ENCODE assay signal across 9 mouse cellular contexts in the genomic region with DNA sequence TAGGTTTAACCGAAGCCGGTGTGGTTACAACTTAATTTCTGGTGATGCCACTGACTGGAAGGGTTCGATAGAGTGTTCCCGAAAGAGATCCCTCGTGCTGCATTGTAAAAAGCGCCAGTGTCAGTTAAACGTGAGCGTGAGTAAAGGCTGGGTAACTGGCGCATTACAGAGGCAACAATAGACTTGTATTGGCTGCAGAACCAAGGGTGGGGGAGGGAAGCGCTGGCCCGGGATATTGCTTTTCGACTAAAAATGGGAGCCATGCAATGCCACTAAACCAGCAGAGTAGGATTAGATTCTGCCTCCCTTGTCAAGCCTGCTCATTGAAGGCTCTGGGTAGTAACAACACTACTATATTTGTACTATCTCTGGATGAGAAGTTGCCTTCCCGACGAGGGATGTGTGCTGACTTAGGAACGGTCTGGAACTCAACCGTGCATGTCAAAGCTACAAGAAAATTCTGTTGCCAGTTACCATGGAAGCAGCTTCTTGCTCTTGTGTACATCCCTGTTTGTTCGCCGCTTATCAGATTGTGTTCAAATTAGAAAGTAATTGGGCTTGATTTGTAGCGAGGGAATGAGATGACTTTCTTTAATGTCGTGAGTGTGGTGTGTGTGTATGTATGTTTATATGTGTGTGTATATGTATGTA. TPM values are rescaled to one million over a fixed set of nuclear protein-coding genes. Genes with fewer than 3 reads are reported as not detected.
DNase-seq lines count a peak whose midpoint lies in the region; ATAC-seq lines count a peak whose summit lies in the region.
"Had no signal": no experiment of that assay in that cellular context is flagged by ENCODE, and none has a peak within 500 bp of the region (broad histone marks: within the 10 kb centered on the region; RNA-seq: fewer than 3 reads in every experiment).

No protein-coding gene starts in this region.

- H3K36me3 ChIP-seq in heart, embryonic 10.5 days: no peaks in the 10 kb centered on the region
- no peaks in the 10 kb centered on the region for H3K36me3 ChIP-seq in embryonic facial prominence, embryonic 14.5 days (ENCODE audit: control insufficient read depth, insufficient read depth, low read length)
- no peaks in the 10 kb centered on the region for H3K36me3 ChIP-seq in intestine, embryonic 16.5 days (ENCODE audit: control insufficient read depth, insufficient read depth, low read length)
- no peaks in the 10 kb centered on the region for H3K36me3 ChIP-seq in midbrain, embryonic 14.5 days (ENCODE audit: control insufficient read depth, insufficient read depth, low read length)

- H3K9ac ChIP-seq in embryonic facial prominence, embryonic 14.5 days (ENCODE audit: low read depth, low read length): peak overlapping the region; percentile 74
- no peak overlapping the region for H3K9ac ChIP-seq in intestine, embryonic 16.5 days (ENCODE audit: low read depth, low read length)
- peak overlapping the region; percentile 88 for H3K9ac ChIP-seq in midbrain, embryonic 14.5 days (replicated peaks; ENCODE audit: low read length)

- 5% methylated on average over 20 of the region's 20 CpGs for WGBS in heart, embryonic 10.5 days
- WGBS in embryonic facial prominence, embryonic 14.5 days: 4% methylated on average over 20 of the region's 20 CpGs
- 11% methylated on average over 20 of the region's 20 CpGs for WGBS in intestine, embryonic 16.5 days
- WGBS in midbrain, embryonic 14.5 days: 1% methylated on average over 20 of the region's 20 CpGs

- H3K4me1 ChIP-seq in heart, embryonic 10.5 days: peaks cover 31% of the 10 kb centered on the region
- H3K4me1 ChIP-seq in embryonic facial prominence, embryonic 14.5 days (ENCODE audit: control insufficient read depth, insufficient read depth, low read length): peaks cover 17% of the 10 kb centered on the region; the same call in 1 of the 2 replicates
- H3K4me1 ChIP-seq in intestine, embryonic 16.5 days (ENCODE audit: control insufficient read depth, insufficient read depth, low read length): peaks cover 13% of the 10 kb centered on the region
- peaks cover 25% of the 10 kb centered on the region; the same call in 1 of the 2 replicates for H3K4me1 ChIP-seq in midbrain, embryonic 14.5 days (ENCODE audit: control insufficient read depth, insufficient read depth, low read length)

- H3K27ac ChIP-seq in heart, embryonic 10.5 days: no peak overlapping the region; the same call in 1 of the 2 replicates
- no peak overlapping the region for H3K27ac ChIP-seq in embryonic facial prominence, embryonic 14.5 days (replicated peaks; ENCODE audit: low read depth, low read length)
- H3K27ac ChIP-seq in intestine, embryonic 16.5 days (ENCODE audit: low read length): no peak overlapping the region
- H3K27ac ChIP-seq in midbrain, embryonic 14.5 days (replicated peaks; ENCODE audit: low read depth, low read length): peak overlapping the region; percentile 90; the same call in 1 of the 2 replicates

- DNase-seq in heart, embryonic 10.5 days (ENCODE audit: low spot score): no peak
- DNase-seq in heart, adult 9 months (ENCODE audit: low spot score in 2 of 2): no peak
- peak; percentile 66 for DNase-seq in Muller cell, postnatal 12 days (ENCODE audit: inconsistent ontology term)
- DNase-seq in embryonic facial prominence, embryonic 14.5 days (ENCODE audit: low spot score): peak; percentile 59
- peak; percentile 73 for DNase-seq in midbrain, embryonic 14.5 days
- no peak for DNase-seq in ovary, postnatal 14 days (ENCODE audit: low spot score)

- H3K27me3 ChIP-seq in heart, embryonic 10.5 days (ENCODE audit: insufficient read depth, poor library complexity, severe bottlenecking): 0 out of 2 replicates have a peak, but pooled peaks cover 4% of the 10 kb centered on the region
- peaks cover 19% of the 10 kb centered on the region; the same call in 1 of the 2 replicates for H3K27me3 ChIP-seq in embryonic facial prominence, embryonic 14.5 days (replicated peaks; ENCODE audit: control insufficient read depth, insufficient read depth, low read length)
- H3K27me3 ChIP-seq in intestine, embryonic 16.5 days (replicated peaks; ENCODE audit: control insufficient read depth, insufficient read depth, low read length): peaks cover 16% of the 10 kb centered on the region
- peaks cover 17% of the 10 kb centered on the region; the same call in 1 of the 2 replicates for H3K27me3 ChIP-seq in midbrain, embryonic 14.5 days (ENCODE audit: control insufficient read depth, insufficient read depth, low read length)
- H3K27me3 ChIP-seq: CH12.LX had no signal

- H3K9me3 ChIP-seq in heart, embryonic 10.5 days: no peaks in the 10 kb centered on the region
- H3K9me3 ChIP-seq in embryonic facial prominence, embryonic 14.5 days (ENCODE audit: control insufficient read depth, low read length): no peaks in the 10 kb centered on the region
- H3K9me3 ChIP-seq in intestine, embryonic 16.5 days (ENCODE audit: control insufficient read depth, low read length): no peaks in the 10 kb centered on the region
- H3K9me3 ChIP-seq in midbrain, embryonic 14.5 days (ENCODE audit: control insufficient read depth, low read length): no peaks in the 10 kb centered on the region

- ATAC-seq in embryonic facial prominence, embryonic 14.5 days (ENCODE audit: low read depth): no peak
- ATAC-seq in intestine, embryonic 16.5 days: no peak
- ATAC-seq in midbrain, embryonic 14.5 days (ENCODE audit: low FRiP score, low TSS enrichment): no peak
- ATAC-seq in megakaryocyte, adult 5-6 weeks (ENCODE audit: poor library complexity, severe bottlenecking): no peak

- H3K4me3 ChIP-seq in heart, embryonic 10.5 days: peak overlapping the region; percentile 83
- peak overlapping the region; percentile 76 for H3K4me3 ChIP-seq in embryonic facial prominence, embryonic 14.5 days (ENCODE audit: low read depth, low read length)
- H3K4me3 ChIP-seq in intestine, embryonic 16.5 days (ENCODE audit: low read length): peak overlapping the region; percentile 64
- peak overlapping the region; percentile 80 for H3K4me3 ChIP-seq in midbrain, embryonic 14.5 days (replicated peaks; ENCODE audit: low read depth, low read length)

- peak overlapping the region; percentile 92 for H3K4me2 ChIP-seq in embryonic facial prominence, embryonic 14.5 days (ENCODE audit: low read depth, low read length)
- H3K4me2 ChIP-seq in intestine, embryonic 16.5 days (ENCODE audit: low read depth, low read length): peak overlapping the region; percentile 99
- H3K4me2 ChIP-seq in midbrain, embryonic 14.5 days (ENCODE audit: low read length): peak overlapping the region; percentile 85

RNA-seq across cellular contexts. Expression of gene Cadm1, which starts 2.4 kb away (rescaled TPM):
- polyA plus RNA-seq in heart, embryonic 10.5 days (2016; fragmentation: Nextera tagmentation; extraction: Ambion mirVana): 44.7 and 68.4 TPM in 2 replicates
- 75.1 and 76.2 TPM in 2 replicates for polyA plus RNA-seq in embryonic facial prominence, embryonic 14.5 days (2014; fragmentation: Nextera tagmentation; extraction: Ambion mirVana)
- polyA plus RNA-seq in intestine, embryonic 16.5 days (2015; fragmentation: Nextera tagmentation; extraction: Ambion mirVana): 37.3 and 43.0 TPM in 2 replicates
- polyA plus RNA-seq in midbrain, embryonic 14.5 days (2014; fragmentation: Nextera tagmentation; extraction: Ambion mirVana): 200 and 204 TPM in 2 replicates
- total RNA-seq in megakaryocyte, adult 5-6 weeks (2015): 0.22 TPM in 1 of 2 replicates, not detected in the other
- total RNA-seq in megakaryocyte, adult 5-6 weeks (2017): 0.22 and 0.37 TPM in 2 replicates
- total RNA-seq: CH12.LX had no signal

Comparison
In these comparisons a context has a peak if more than half of its experiments do, and no peak if none do; other contexts are left out.
1. DNase-seq: peak in Muller cell, postnatal 12 days (single experiment), embryonic facial prominence, embryonic 14.5 days (single experiment) and midbrain, embryonic 14.5 days (single experiment); none in heart, embryonic 10.5 days (single experiment), heart, adult 9 months (0 of 2) and ovary, postnatal 14 days (single experiment).
2. Peak in every context shown above with its lines, with median percentiles within 50 percentile points of each other: H3K4me3 ChIP-seq and H3K4me2 ChIP-seq.